Mouse (Mus musculus) retina, embryonic 14.5 days (tissue): ENCODE measurements at regions not wholly inside any gene's neighbourhood (a gene's known extent, or its start where the extent isn't known, plus 50 kb on each side); places are given as distances from the start of the nearest gene placed in this dataset.

ENCODE experiments used
- DNase-seq: peaks from one replicate; pipeline ENCODE4 v3.0.0-alpha.2; 2015; ENCODE audit warnings: low spot score

DNA sequence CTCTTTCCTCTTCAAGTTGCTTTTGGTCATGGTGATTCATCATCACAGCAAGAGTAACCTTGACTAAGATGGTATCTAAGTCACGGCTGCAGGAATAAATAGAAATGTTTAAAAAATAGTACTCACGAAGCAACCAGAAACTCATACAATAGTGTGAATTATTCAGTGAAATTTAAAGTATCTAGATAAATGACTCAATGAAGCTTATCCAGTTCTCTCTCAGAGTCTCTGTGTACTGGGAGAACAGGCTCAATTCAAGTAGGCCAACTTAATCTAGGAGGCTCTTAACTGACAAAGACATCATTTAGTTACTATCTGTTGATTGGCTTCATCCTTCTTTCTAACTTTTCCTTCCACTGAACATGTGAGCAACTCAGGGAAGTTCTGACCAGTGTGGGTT, 175.5 kb upstream of the Pcdh15 start:
- DNase-seq = no peak

DNA sequence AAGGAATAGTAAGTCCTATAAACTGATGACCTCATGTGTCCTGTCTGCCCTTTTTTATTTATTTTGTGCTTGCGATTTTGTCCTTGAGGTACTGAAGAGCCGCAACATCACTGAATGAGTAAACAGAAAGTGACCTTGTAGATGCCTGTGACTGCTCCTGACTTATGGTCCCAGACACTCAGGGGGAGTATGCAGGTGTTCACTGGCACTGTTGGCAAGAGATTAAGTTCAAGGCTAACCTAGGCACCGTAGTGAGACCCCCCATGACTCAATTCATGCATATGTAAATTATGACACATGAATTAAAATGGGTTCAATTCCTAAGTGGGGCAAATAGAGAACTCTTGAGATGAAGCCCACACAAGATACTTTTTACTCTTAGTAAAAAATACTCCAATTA, 142.2 kb upstream of the Pcdh15 start:
- DNase-seq = no peak

- DNase-seq = no peak
These were observed 139.1 kb upstream of the Pcdh15 start for GRCm38 (mm10) chr10:72960051-72960450.

DNA sequence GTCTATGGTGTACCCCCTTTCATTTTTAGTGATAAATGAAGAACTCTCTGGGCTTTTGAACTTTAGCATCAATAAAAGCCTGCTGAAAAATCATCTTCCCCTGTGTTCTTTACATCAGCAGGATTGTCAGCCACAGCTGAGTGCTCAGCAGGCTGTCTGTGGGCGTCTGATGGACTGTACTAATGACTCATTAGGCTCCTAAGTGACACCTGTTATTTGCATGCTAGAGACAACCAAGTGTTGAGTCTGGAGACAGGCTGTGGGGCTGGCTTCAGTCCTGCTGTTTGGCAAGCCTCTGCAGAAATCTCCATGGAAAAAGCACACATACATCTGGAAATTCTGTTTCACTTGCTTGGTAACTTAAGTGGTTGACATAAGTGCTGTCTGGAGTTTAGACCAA, 117.8 kb upstream of the Pcdh15 start:
- no peak for DNase-seq

DNA sequence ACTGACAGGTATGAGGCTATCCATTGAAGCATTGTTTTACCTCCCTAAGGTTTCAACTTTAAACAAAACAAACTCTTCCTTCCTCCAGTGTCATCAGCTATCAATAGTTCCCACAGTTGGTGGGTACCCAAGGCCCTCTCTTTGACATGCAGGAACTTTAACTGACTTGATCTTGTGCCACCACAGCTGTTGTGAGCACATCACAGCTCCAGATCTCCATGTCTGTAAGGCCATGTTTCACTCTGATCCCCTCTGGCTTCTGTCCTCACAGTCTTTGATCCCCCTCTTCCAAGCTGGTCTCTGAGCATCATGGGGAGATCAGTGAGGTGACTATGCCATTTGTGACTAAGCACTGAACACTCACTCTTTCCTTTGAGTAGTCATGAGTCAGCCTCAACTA, 110.8 kb upstream of the Pcdh15 start:
- no peak for DNase-seq

DNA sequence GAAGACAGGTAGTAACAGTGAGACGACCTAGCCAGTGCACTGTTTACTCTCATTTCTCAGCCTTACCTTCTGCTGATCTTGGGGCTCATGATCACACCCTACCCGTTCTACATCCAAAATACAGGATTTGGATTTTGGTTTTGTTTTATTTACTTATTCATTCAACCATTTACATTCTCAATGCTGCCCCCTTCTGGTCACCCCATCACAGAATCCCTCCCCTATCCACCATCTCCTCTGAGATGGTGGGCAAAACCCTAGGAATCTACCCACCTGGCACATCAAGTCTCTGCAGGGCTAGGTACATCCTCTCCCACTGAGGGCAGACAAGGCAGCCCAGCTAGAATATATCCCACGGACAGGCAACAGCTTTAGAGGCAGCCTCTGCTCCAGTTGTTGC, 88.2 kb upstream of the Pcdh15 start:
- DNase-seq = no peak

- DNase-seq = peak; percentile 42
These were observed 87.3 kb upstream of the Pcdh15 start for GRCm38 (mm10) chr10:73011874-73012273.

DNA sequence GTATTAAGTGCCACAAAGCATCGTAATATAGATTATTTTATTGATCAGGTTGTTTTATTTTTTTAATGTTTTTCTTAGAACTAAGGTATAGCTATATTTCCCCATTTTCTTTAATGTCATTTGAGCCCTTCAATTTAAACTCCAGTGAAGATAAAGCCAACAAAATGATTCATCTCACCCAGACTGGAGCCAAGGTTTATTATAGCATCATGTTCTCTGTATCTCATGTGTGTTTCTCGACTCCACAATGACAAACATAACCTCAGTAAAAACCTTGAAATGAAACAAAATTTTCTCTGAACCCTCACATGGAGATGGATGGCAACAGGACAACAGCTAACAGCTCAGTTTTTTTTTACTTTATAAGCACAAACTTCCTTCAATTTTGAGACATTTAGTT, 61.7 kb upstream of the Pcdh15 start:
- DNase-seq = no peak

- DNase-seq = no peak
These were observed 59.6 kb upstream of the Pcdh15 start for GRCm38 (mm10) chr10:73039551-73039950.
